Mouse (Mus musculus) thymus, adult 2 months (tissue): ENCODE measurements around the gene Capn11.

Experiments
- CTCF ChIP-seq: fragments of 200-500 bp; IDR thresholded peaks from 2 replicates; pipeline ENCODE4 v1.5.1; 2012; ENCODE audit warnings: mild to moderate bottlenecking, control low read depth, low read length, moderate library complexity, borderline replicate concordance; ENCODE audit not compliant: control insufficient read depth, poor library complexity, insufficient read depth; ENCODE audit errors: extremely low read depth
- POLR2A ChIP-seq: fragments of 200-500 bp; IDR thresholded peaks from 2 replicates; pipeline ENCODE4 v1.6.1; 2012; ENCODE audit warnings: mild to moderate bottlenecking, low read length, control low read depth, moderate library complexity; ENCODE audit not compliant: control insufficient read depth, poor library complexity, insufficient read depth; ENCODE audit errors: extremely low read depth

DNA sequence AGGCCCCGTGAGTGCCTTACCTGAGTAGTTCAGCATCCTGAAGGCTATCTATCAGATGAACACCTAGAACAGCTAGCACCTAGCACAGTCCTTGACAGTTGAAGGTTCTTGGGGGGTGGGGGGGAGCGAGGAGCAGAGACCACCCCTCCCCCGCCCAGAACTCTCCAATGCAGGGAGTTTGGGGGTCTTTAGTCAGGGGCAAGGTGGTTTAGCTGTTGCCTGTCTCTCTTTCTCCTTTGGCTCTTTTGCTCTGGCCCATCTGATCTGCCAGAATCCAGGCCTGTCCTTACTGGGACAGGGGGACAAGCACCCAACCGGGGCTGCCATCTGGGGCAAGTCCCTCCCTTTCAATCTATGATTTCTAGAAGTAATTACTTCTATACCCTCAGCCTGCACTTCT, at the start of gene Capn11:
- TF ChIP-seq CTCF (no peak), POLR2A (no peak)
